Mouse (Mus musculus) liver, embryonic 14.5 days (tissue): ENCODE results near the gene Icam4. TPM values are rescaled to one million over a fixed set of nuclear protein-coding genes. Genes with fewer than 3 reads are reported as not detected.

Experiments
- ATAC-seq: fragments of 200-750 bp; cut with Nextera tagmentation; 2 replicates; pipeline ENCODE4 v1.8.0; 2017; ENCODE audit warnings: moderate number of reproducible peaks, mild to moderate bottlenecking, moderate library complexity; ENCODE audit not compliant: insufficient read depth
- DNase-seq, 3 experiments: peaks; one replicate each; pipeline ENCODE4 v3.0.0-alpha.2; 2012 to 2013; ENCODE audit warnings: low read depth in 3 of 3, low spot score in 3 of 3
- H3K27ac ChIP-seq: fragments of 300-500 bp; sonication (generic); 2 replicates; pipeline ENCODE4 v1.5.1; 2014; ENCODE audit warnings: moderate library complexity, mild to moderate bottlenecking, control low read depth, inconsistent platforms
- H3K27me3 ChIP-seq: fragments of 300-500 bp; sonication (generic); 2 replicates; pipeline ENCODE4 v1.6.1; 2014; ENCODE audit warnings: mild to moderate bottlenecking, low read length, moderate library complexity; ENCODE audit not compliant: control insufficient read depth, insufficient read depth
- H3K36me3 ChIP-seq: fragments of 300-500 bp; sonication (generic); replicated peaks from 2 replicates; pipeline ENCODE4 v1.6.1; 2014; ENCODE audit warnings: low read depth; ENCODE audit not compliant: control insufficient read depth, insufficient read depth
- H3K4me1 ChIP-seq, 2 experiments: fragments of 200-500 bp in 1 of 2; fragments of 300-500 bp in 1 of 2; sonication (generic) in 1 of 2; replicated peaks; 2 replicates each; pipeline ENCODE4 v1.6.1; 2012 to 2014; ENCODE audit warnings: antibody characterized with exemption in 1 of 2, inconsistent platforms in 1 of 2, low read length in 1 of 2; ENCODE audit not compliant: control insufficient read depth in 2 of 2, insufficient read depth in 2 of 2
- H3K4me2 ChIP-seq: fragments of 300-500 bp; sonication (generic); 2 replicates; pipeline ENCODE4 v1.6.1; 2014; ENCODE audit warnings: low read depth, mild to moderate bottlenecking, control low read depth, moderate library complexity
- H3K4me3 ChIP-seq, 2 experiments: fragments of 200-500 bp in 1 of 2; fragments of 300-500 bp in 1 of 2; sonication (generic) in 1 of 2; 2 replicates each; pipeline ENCODE4 v1.5.1; 2012 to 2014; ENCODE audit warnings: low read depth in 2 of 2, low read length in 2 of 2, mild to moderate bottlenecking in 2 of 2, control low read depth in 1 of 2, inconsistent platforms in 1 of 2, moderate library complexity in 1 of 2; ENCODE audit not compliant: insufficient read depth in 1 of 2
- H3K9ac ChIP-seq: fragments of 300-500 bp; sonication (generic); replicated peaks from 2 replicates; pipeline ENCODE4 v1.6.1; 2014; ENCODE audit warnings: mild to moderate bottlenecking, control low read depth, moderate library complexity
- H3K9me3 ChIP-seq: fragments of 300-500 bp; sonication (generic); 2 replicates; pipeline ENCODE4 v1.6.1; 2016; ENCODE audit warnings: low read length, mixed read lengths; ENCODE audit not compliant: control insufficient read depth
- CTCF ChIP-seq: IDR thresholded peaks from 2 replicates; pipeline ENCODE4 v1.5.1; 2016; ENCODE audit warnings: antibody characterized with exemption, low read depth, control low read depth
- EP300 ChIP-seq: IDR thresholded peaks from 2 replicates; pipeline ENCODE4 v1.6.1; 2016; ENCODE audit warnings: antibody characterized with exemption, low read depth
- WGBS: fragments of 180-500 bp; shearing (Covaris S2); extraction: QIAGEN DNeasy Blood & Tissue Kit; methylation state at CpG from one replicate; pipeline ENCODE4 v1.1.7; 2014; ENCODE audit not compliant: insufficient replicate concordance; 5-methylcytosine and 5-hydroxymethylcytosine counted together
- polyA plus RNA-seq, 2 experiments: library from polyadenylated mRNA; depleted of rRNA in 1 of 2; stranded (reverse) in 1 of 2; unstranded in 1 of 2; fragments of >200 nt; fragmentation: Nextera tagmentation in 1 of 2; extraction: Ambion mirVana in 1 of 2; gene quantifications; 2 replicates each; pipeline versions ENCODE4 v1.2.1 to v1.2.3; 2012 to 2014

Icam4 gene
- polyA plus RNA-seq, 2 experiments, result 61.8 to 204 TPM

DNA sequence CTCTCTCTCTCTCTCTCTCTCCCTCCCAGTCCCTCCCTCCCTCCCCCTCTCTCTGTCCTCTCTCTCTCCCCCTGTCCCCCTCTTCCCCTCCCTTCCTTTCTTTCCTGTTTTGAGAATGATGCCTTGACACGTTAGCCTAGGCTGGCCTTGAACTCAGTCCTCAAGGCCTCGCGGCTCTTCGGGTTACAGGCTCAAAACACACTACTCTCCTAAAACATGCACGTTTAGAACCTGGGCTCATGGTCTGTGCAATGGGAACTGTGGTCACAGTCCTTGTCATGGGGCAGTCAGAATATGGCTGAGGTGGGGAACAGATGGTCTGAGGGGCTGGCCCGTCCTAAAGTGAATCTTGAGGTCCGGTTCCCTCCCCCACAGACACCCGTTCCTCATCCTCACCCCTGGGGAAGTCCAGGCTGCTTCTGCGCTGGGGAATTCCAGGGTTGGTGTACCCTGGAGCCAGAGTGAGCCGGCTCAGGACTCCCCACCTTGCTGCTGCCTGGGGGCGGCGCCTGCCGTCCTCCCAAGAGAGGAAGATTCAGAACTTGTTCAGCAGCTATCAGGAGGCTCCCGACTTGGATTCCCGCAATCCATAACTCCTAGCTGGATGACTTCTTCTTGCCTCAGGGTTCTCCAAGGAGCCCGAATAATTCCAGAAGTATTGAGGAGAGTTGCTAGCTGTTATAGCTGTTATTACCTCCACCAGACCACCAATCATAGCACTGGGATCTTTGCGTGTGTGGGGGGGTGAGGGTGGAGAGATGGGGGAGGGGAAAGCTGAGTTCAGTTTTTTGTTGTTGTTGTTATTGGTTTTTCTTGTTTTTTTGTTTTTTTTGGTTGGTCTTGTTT, 12.6 kb upstream of the Icam4 start:
- DNase-seq, result no peak
- Histone ChIP-seq H3K27ac (no peak overlapping the region), H3K4me2 (peak overlapping the region; percentile 49)

GRCm38 (mm10) chr9:21017177-21017575, 12.0 kb upstream of the Icam4 start:
- no peak for DNase-seq
- Histone ChIP-seq H3K9me3 (no peaks in the 10 kb centered on the region), H3K27me3 (peaks cover 34% of the 10 kb centered on the region), H3K4me2 (peak overlapping the region; percentile 49), H3K27ac (no peak overlapping the region), H3K4me1 (peaks cover 3 to 19% of the 10 kb centered on the region in 2 experiments; a peak in 3 of 4 replicates), H3K36me3 (no peaks in the 10 kb centered on the region), H3K4me3 (peak overlapping the region; percentile 8 to 53; a peak in 1 of 4 replicates), H3K9ac (no peak overlapping the region)
- TF ChIP-seq CTCF, result no peak
- ATAC-seq, result no peak
- WGBS, result 18% methylated on average over 4 of the region's 4 CpGs

More for the DNA sequence above, 12.6 kb upstream of the Icam4 start:
- WGBS, result 3% methylated on average over 17 of the region's 17 CpGs
- H3K36me3 ChIP-seq, result no peaks in the 10 kb centered on the region
- no peak for ATAC-seq
- peaks cover 34% of the 10 kb centered on the region for H3K27me3 ChIP-seq
- H3K9ac ChIP-seq, result no peak overlapping the region; the same call in 1 of the 2 replicates
- H3K9me3 ChIP-seq, result no peaks in the 10 kb centered on the region
- H3K4me3 ChIP-seq, result peak overlapping the region; percentile 48 to 53
- H3K4me1 ChIP-seq, result peaks cover 7 to 25% of the 10 kb centered on the region in 2 experiments
- TF ChIP-seq EP300 (no peak), CTCF (no peak)

- Histone ChIP-seq H3K27ac (no peak overlapping the region), H3K4me2 (no peak overlapping the region), H3K9me3 (no peaks in the 10 kb centered on the region), H3K4me3 (no peak overlapping the region), H3K36me3 (no peaks in the 10 kb centered on the region), H3K4me1 (peaks cover 3 to 15% of the 10 kb centered on the region in 2 experiments; a peak in 3 of 4 replicates), H3K9ac (no peak overlapping the region), H3K27me3 (peaks cover 34% of the 10 kb centered on the region)
- DNase-seq (no peak), ATAC-seq (no peak)
- 49% methylated on average over 2 of the region's 2 CpGs for WGBS
- TF ChIP-seq CTCF (no peak), EP300 (no peak)
These were observed 10.6 kb upstream of the Icam4 start for GRCm38 (mm10) chr9:21018600-21018999.

GRCm38 (mm10) chr9:21021363-21021762, 7.8 kb upstream of the Icam4 start:
- Histone ChIP-seq H3K9me3 (no peaks in the 10 kb centered on the region), H3K27me3 (peaks cover 13% of the 10 kb centered on the region), H3K4me3 (no peak overlapping the region), H3K36me3 (no peaks in the 10 kb centered on the region), H3K9ac (no peak overlapping the region), H3K27ac (no peak overlapping the region), H3K4me2 (no peak overlapping the region), H3K4me1 (peaks cover 3 to 10% of the 10 kb centered on the region in 2 experiments; a peak in 3 of 4 replicates)
- WGBS, result 72% methylated on average over 3 of the region's 3 CpGs
- DNase-seq, result no peak
- ATAC-seq, result no peak
- TF ChIP-seq EP300 (no peak), CTCF (no peak)

- ATAC-seq (no peak), DNase-seq (no peak)
- TF ChIP-seq CTCF (no peak), EP300 (no peak)
- Histone ChIP-seq H3K4me2 (no peak overlapping the region), H3K9me3 (no peaks in the 10 kb centered on the region), H3K4me1 (peaks cover 2 to 3% of the 10 kb centered on the region in 2 experiments; a peak in 2 of 4 replicates), H3K36me3 (no peaks in the 10 kb centered on the region), H3K27me3 (peaks cover 3% of the 10 kb centered on the region), H3K27ac (no peak overlapping the region), H3K4me3 (no peak overlapping the region), H3K9ac (no peak overlapping the region)
- WGBS, result 69% methylated on average over 6 of the region's 6 CpGs
These were observed 6.9 kb upstream of the Icam4 start for GRCm38 (mm10) chr9:21022288-21022687.
